Mouse (Mus musculus) forebrain, postnatal 0 days (tissue): ENCODE measurements around the gene Pip5k1a. TPM values are rescaled to one million over a fixed set of nuclear protein-coding genes. Genes with fewer than 3 reads are reported as not detected.
"Not testable (repeated sequence)": the region's sequence is repeated elsewhere in the genome, so short reads cannot be mapped to it uniquely, and the experiment has no call there.

Source experiments
- ATAC-seq: fragments of 200-750 bp; cut with Nextera tagmentation; 2 replicates; pipeline ENCODE4 v1.8.0; 2017; ENCODE audit warnings: mild to moderate bottlenecking, moderate library complexity
- DNase-seq: peaks from one replicate; pipeline ENCODE4 v3.0.0-alpha.2; 2015
- H3K27ac ChIP-seq: fragments of 300-500 bp; sonication (generic); 2 replicates; pipeline ENCODE4 v1.5.1; 2014; ENCODE audit warnings: low read depth, mild to moderate bottlenecking, antibody characterized with exemption, low read length, moderate library complexity, mixed read lengths
- H3K27me3 ChIP-seq: fragments of 300-500 bp; sonication (generic); 2 replicates; pipeline ENCODE4 v1.6.1; 2014; ENCODE audit warnings: mild to moderate bottlenecking, low read length, mixed read lengths; ENCODE audit not compliant: insufficient read depth
- H3K36me3 ChIP-seq: fragments of 300-500 bp; sonication (generic); 2 replicates; pipeline ENCODE4 v1.6.1; 2014; ENCODE audit warnings: mild to moderate bottlenecking, moderate library complexity; ENCODE audit not compliant: insufficient read depth
- H3K4me1 ChIP-seq: fragments of 300-500 bp; sonication (generic); 2 replicates; pipeline ENCODE4 v1.6.1; 2014; ENCODE audit warnings: antibody characterized with exemption; ENCODE audit not compliant: insufficient read depth
- H3K4me2 ChIP-seq: fragments of 300-500 bp; sonication (generic); 2 replicates; pipeline ENCODE4 v1.6.1; 2014; ENCODE audit warnings: low read depth, mild to moderate bottlenecking, moderate library complexity
- H3K4me3 ChIP-seq: fragments of 300-500 bp; sonication (generic); 2 replicates; pipeline ENCODE4 v1.5.1; 2014; ENCODE audit warnings: low read depth, low read length, mixed read lengths
- H3K9ac ChIP-seq: fragments of 300-500 bp; sonication (generic); 2 replicates; pipeline ENCODE4 v1.6.1; 2014; ENCODE audit warnings: mild to moderate bottlenecking
- H3K9me3 ChIP-seq: fragments of 300-500 bp; sonication (generic); 2 replicates; pipeline ENCODE4 v1.6.1; 2016; ENCODE audit warnings: low read length
- CTCF ChIP-seq: sonication (generic); IDR thresholded peaks from 2 replicates; pipeline ENCODE4 v1.5.1; 2016; ENCODE audit warnings: antibody characterized with exemption, control low read depth, low read depth
- WGBS: fragments of 180-500 bp; shearing (Covaris S2); extraction: QIAGEN DNeasy Blood & Tissue Kit; methylation state at CpG from one replicate; pipeline ENCODE4 v1.1.7; 2014; 5-methylcytosine and 5-hydroxymethylcytosine counted together
- polyA plus RNA-seq: library from polyadenylated mRNA; unstranded; fragments of >200 nt; fragmentation: Nextera tagmentation; extraction: Ambion mirVana; gene quantifications from 2 replicates; pipeline ENCODE4 v1.2.1, GENCODE M21; 2015
- total RNA-seq: library from RNA; depleted of rRNA; stranded (reverse); fragments of >200 nt; gene quantifications from 2 replicates; pipeline ENCODE4 v1.2.3, GENCODE M21; 2014

Gene Pip5k1a
- total and polyA plus RNA-seq, 2 experiments from 2014 or later = 14.5 to 22.6 TPM

DNA sequence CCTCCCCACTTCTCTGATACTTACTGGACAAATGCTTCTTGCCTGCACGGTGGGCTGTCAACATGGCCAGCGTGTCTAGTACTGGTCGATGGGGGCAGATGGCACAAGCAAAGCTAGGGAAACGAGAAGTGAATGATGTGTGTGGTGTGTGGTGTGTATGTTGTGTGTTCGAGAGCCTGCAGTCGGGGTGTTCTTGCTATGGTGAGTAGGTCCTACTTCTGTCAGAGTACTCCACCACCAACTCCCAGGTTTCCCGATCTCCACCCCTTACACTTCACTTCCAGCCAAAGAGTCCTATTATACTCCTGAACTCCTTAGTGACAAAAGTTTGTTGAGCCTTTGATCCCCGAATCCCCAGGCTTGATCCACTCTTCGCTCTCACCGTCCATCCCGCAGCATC lies 26.4 kb upstream of the Pip5k1a start:
- peak overlapping the region; percentile 55; the same call in 1 of the 2 replicates for H3K27ac ChIP-seq

DNA sequence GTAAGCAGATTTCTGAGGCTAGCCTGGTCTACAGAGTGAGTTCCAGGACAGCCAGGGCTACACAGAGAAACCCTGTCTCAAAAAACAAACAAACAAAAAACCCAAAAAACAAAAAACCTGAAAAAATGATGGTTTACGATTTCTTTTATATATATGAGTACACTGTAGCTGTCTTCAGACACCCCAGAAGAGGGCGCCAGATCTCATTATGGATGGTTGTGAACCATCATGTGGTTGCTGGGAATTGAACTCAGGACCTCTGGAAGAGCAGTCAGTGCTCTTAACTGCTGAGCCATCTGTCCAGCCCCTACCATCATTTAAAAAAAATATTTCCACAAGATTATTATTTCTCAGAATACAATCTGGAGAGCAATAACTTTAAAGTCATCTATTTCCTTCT lies 25.7 kb upstream of the Pip5k1a start:
- WGBS = 86% methylated on average over 2 of the region's 2 CpGs
- H3K4me3 ChIP-seq, H3K4me2 ChIP-seq, H3K4me1 ChIP-seq, H3K9ac ChIP-seq, ATAC-seq, H3K9me3 ChIP-seq, H3K27ac ChIP-seq, H3K27me3 ChIP-seq, DNase-seq: not testable (repeated sequence)
- peak; percentile 34 for TF ChIP-seq CTCF
- H3K36me3 ChIP-seq = peaks cover 15% of the 10 kb centered on the region

More for the DNA sequence above, 26.4 kb upstream of the Pip5k1a start:
- H3K4me1 ChIP-seq = peaks cover 6% of the 10 kb centered on the region
- no peak for TF ChIP-seq CTCF
- no peaks in the 10 kb centered on the region for H3K27me3 ChIP-seq
- H3K4me2 ChIP-seq = peak overlapping the region; percentile 83
- peak overlapping the region; percentile 62 for H3K4me3 ChIP-seq
- H3K36me3 ChIP-seq = peaks cover 18% of the 10 kb centered on the region
- DNase-seq = no peak
- H3K9me3 ChIP-seq = no peaks in the 10 kb centered on the region
- WGBS = 60% methylated on average over 11 of the region's 11 CpGs
- peak overlapping the region; percentile 60 for H3K9ac ChIP-seq
- no peak for ATAC-seq

DNA sequence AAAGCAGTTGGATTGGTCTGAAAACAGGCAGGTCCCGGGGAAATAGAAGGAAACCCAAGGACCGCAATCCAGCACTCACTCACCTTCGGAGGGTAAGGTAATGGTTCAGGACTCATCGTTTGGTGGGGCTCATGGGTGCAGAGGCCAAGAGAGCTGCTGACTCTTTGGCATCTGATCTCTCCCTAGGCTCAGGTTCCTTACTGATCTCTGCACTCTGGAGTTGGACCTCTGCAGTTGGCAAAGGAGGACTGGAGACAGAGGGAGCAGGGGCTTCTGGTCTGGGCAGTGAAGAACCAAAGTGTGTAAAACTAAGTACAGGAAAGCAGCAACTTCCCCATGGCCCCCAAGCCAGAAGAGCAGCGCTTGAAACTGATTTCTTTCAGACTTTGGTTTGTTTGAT lies 23.4 kb upstream of the Pip5k1a start:
- Histone ChIP-seq H3K9ac (no peak overlapping the region), H3K4me2 (no peak overlapping the region), H3K36me3 (peaks cover 15% of the 10 kb centered on the region), H3K27ac (no peak overlapping the region), H3K9me3 (no peaks in the 10 kb centered on the region), H3K4me3 (no peak overlapping the region), H3K4me1 (peaks cover 2% of the 10 kb centered on the region), H3K27me3 (no peaks in the 10 kb centered on the region)
- DNase-seq (no peak), ATAC-seq (no peak)
- TF ChIP-seq CTCF = no peak
- WGBS = 91% methylated on average over 5 of the region's 5 CpGs

DNA sequence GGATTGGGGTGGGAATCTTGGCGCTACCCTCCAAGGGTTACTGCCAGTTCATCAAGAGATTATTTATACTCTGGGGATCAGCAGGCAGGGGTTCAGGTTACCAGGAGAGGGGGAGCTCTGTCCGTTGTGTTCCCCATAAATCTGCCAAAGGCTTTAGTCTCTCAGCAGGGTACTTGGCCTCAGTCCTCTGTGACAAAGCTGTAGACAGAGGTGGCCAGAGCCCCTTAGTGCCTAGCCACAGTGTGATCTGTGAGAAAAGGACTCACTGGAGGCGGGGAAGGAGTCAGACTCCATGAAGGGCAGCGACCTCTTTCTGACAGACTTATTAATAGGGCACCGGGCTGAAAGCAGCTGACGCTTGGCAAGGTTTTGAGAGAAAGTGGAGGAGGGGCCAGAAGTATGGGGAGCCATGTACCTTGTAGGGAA lies 22.5 kb upstream of the Pip5k1a start:
- no peak overlapping the region for H3K4me2 ChIP-seq
- TF ChIP-seq CTCF = no peak
- H3K27me3 ChIP-seq = no peaks in the 10 kb centered on the region
- no peak overlapping the region for H3K9ac ChIP-seq
- H3K36me3 ChIP-seq = peaks cover 15% of the 10 kb centered on the region
- H3K9me3 ChIP-seq = no peaks in the 10 kb centered on the region
- DNase-seq = no peak
- no peaks in the 10 kb centered on the region; the same call in 1 of the 2 replicates for H3K4me1 ChIP-seq
- no peak overlapping the region for H3K27ac ChIP-seq
- no peak for ATAC-seq
- H3K4me3 ChIP-seq = no peak overlapping the region
- WGBS = 52% methylated on average over 6 of the region's 6 CpGs

DNA sequence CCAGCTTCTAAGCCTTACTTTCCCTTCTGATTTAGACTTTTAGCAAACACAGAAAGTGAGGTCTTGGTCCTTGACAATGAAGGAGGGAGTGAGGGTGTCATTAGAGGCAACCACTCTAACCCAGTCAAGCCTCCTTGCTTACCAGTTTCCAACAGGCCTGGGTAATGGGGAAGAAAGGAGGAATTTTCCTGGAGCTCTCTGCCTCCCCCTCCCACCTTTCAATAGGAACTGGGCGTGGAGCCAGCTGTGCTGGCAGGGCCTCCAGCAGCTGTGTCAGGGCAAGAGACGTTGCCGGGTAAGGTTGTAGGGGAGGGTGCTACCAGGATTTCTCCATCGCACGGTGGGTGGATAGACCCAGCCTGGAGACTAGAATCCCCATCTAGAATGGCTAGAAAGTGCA lies 18.2 kb upstream of the Pip5k1a start:
- Histone ChIP-seq H3K4me3 (no peak overlapping the region), H3K27me3 (no peaks in the 10 kb centered on the region), H3K27ac (no peak overlapping the region), H3K9ac (no peak overlapping the region), H3K4me1 (no peaks in the 10 kb centered on the region), H3K9me3 (no peaks in the 10 kb centered on the region), H3K4me2 (no peak overlapping the region), H3K36me3 (peaks cover 35% of the 10 kb centered on the region)
- WGBS = 2% methylated on average over 5 of the region's 5 CpGs
- DNase-seq = peak; percentile 66
- no peak for TF ChIP-seq CTCF
- ATAC-seq = peak; percentile 73

DNA sequence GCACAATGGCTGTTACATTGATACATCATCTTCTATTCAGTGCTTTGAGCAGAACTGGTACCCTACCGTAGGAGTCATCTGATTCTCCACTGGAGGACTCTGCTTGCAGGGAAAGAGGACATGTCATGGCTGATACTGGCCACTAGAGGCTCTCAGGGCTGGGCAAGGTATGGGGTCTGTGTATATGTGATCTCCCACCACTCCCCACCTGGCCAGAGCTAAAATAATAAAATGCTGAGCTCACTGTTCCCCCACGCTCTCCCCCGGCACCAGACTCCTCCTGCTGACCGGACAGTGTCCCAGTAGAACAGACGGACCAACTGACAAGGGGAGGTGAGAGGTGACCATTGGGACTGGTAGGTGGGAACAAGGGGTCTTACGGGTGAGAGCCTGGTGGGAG lies 17.5 kb upstream of the Pip5k1a start, which contains the start of gene Tmod4:
Gene Tmod4 (plus strand): TSS at position 231 of the 400 bp plus-strand sequence.
- ATAC-seq = peak; percentile 66
- H3K27ac ChIP-seq = no peak within 1 kb of the TSS

DNA sequence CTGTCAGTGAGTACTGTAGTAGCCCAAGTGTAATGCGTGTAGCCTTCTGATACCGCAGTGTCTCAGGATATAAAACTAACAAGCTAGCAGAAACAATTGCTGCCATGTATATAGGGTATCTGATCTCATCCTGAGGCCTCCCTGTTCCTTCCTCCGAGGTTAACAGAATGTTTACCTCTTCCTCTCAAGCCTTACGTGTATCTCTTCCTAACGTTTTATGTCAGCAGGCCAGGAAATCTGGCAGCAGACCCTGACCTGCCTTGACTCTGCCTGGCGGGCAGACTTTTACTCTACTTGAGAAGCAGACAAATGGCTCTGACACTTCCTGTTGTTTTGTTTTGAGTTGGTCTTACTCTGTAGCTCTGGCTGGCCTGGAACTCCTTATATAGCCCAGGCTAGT lies 14.8 kb upstream of the Pip5k1a start:
- WGBS = 88% methylated on average over 6 of the region's 6 CpGs
- Histone ChIP-seq H3K9ac (no peak overlapping the region), H3K9me3 (no peaks in the 10 kb centered on the region), H3K36me3 (peaks cover 56% of the 10 kb centered on the region), H3K4me3 (no peak overlapping the region), H3K4me2 (no peak overlapping the region), H3K27me3 (no peaks in the 10 kb centered on the region), H3K4me1 (no peaks in the 10 kb centered on the region), H3K27ac (no peak overlapping the region)
- ATAC-seq = no peak
- TF ChIP-seq CTCF = no peak
- DNase-seq = no peak

More for the DNA sequence above, 17.5 kb upstream of the Pip5k1a start, which contains the start of gene Tmod4:
- Histone ChIP-seq H3K27me3 (no peaks in the 10 kb centered on the region), H3K4me1 (no peaks in the 10 kb centered on the region), H3K4me3 (no peak within 1 kb of the TSS), H3K4me2 (no peak within 1 kb of the TSS), H3K9ac (no peak within 1 kb of the TSS), H3K36me3 (peaks cover 35% of the 10 kb centered on the region), H3K9me3 (no peaks in the 10 kb centered on the region)
- WGBS = 64% methylated on average over 6 of the region's 6 CpGs
- TF ChIP-seq CTCF = peak; percentile 60
- no peak for DNase-seq
